Mouse (Mus musculus): ENCODE measurements around the gene I830077J02Rik.

DNA sequence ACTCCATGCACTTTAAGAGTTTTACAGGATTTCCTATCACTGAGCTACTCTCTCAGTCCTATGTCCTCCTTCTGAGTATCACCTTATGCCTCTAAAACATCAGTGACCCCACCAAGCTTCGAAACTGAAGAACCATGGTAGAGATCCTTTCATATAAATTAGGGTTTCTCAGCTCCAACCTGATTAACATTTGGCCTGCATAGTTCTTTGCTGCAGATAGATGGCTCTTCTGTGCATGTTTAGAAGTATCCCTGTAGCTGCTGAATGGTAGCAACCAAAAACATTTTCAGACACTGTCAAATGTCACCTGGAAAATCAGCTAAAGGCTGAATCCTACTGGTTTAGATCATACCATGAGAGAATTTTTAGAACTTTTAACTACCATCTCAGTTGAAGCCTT, 24.8 kb upstream of the I830077J02Rik start:
- TF ChIP-seq POLR2A (IDR thresholded peaks at IDR 0.05; ENCODE audit: low read depth, low read length) = no peak
- TF ChIP-seq CTCF (conservative IDR thresholded peaks at IDR 0.05; ENCODE audit: insufficient read depth, insufficient read length, low read depth, low read length) = no peak

Measured in kidney, adult 2 months (tissue).